In genomic region chr1:156608496-156608895, GRCm38 (mm10) we compare ENCODE assay signal across 33 mouse cellular contexts.
"Had no signal": no experiment of that assay in that cellular context is flagged by ENCODE, and none has a peak within 500 bp of the region (broad histone marks: within the 10 kb centered on the region; RNA-seq: fewer than 3 reads in every experiment).

No protein-coding gene starts in this region.

- DNase-seq: heart, postnatal 10 days; heart, postnatal 14 days; heart, postnatal 36 days; heart, postnatal 4 days; kidney, adult 11 months; kidney, adult 18-20 months; kidney, adult 2 months; kidney, adult 8-10 months; kidney, adult 9 months; kidney, postnatal 10 days; kidney, postnatal 14 days; kidney, postnatal 25 days; kidney, postnatal 36 days; kidney, postnatal 4 days; layer of hippocampus, adult 9-11 months; layer of hippocampus, postnatal 36 days had no signal

- H3K27ac ChIP-seq: heart, embryonic 10.5 days; heart, embryonic 13.5 days; heart, embryonic 15.5 days; hindbrain, embryonic 10.5 days; hindbrain, embryonic 12.5 days; hindbrain, embryonic 13.5 days; hindbrain, embryonic 14.5 days; hindbrain, embryonic 15.5 days; hindbrain, postnatal 0 days; kidney, embryonic 15.5 days; kidney, postnatal 0 days; layer of hippocampus, adult 2 months had no signal

- ATAC-seq: hindbrain, embryonic 16.5 days; hindbrain, postnatal 0 days; inflammation-experienced regulatory T-cells, adult 6 months; intestine, embryonic 16.5 days; intestine, postnatal 0 days had no signal

- H3K4me2 ChIP-seq: heart, embryonic 12.5 days; heart, embryonic 13.5 days; heart, embryonic 15.5 days; hindbrain, embryonic 12.5 days; hindbrain, embryonic 13.5 days; hindbrain, embryonic 14.5 days; hindbrain, embryonic 15.5 days; kidney, embryonic 15.5 days had no signal

- H3K9ac ChIP-seq: heart, embryonic 12.5 days; heart, embryonic 13.5 days; heart, embryonic 15.5 days; hindbrain, embryonic 12.5 days; hindbrain, embryonic 13.5 days; hindbrain, embryonic 14.5 days; hindbrain, embryonic 15.5 days; kidney, embryonic 15.5 days had no signal

- H3K27me3 ChIP-seq: heart, embryonic 12.5 days; heart, embryonic 13.5 days; heart, embryonic 15.5 days; hindbrain, embryonic 12.5 days; hindbrain, embryonic 13.5 days; hindbrain, embryonic 15.5 days; kidney, embryonic 15.5 days had no signal

- H3K36me3 ChIP-seq: heart, embryonic 12.5 days; heart, embryonic 13.5 days; heart, embryonic 15.5 days; hindbrain, embryonic 12.5 days; hindbrain, embryonic 13.5 days; hindbrain, embryonic 15.5 days; kidney, embryonic 15.5 days had no signal

- H3K4me3 ChIP-seq: heart, embryonic 10.5 days; heart, embryonic 12.5 days; heart, embryonic 13.5 days; heart, embryonic 15.5 days; hindbrain, embryonic 10.5 days; hindbrain, embryonic 12.5 days; hindbrain, embryonic 13.5 days; hindbrain, embryonic 15.5 days; kidney, embryonic 15.5 days; layer of hippocampus, adult 2 months had no signal

- H3K9me3 ChIP-seq: heart, embryonic 10.5 days; heart, embryonic 12.5 days; heart, embryonic 13.5 days; heart, embryonic 15.5 days; hindbrain, embryonic 10.5 days; hindbrain, embryonic 12.5 days; hindbrain, embryonic 13.5 days; hindbrain, embryonic 15.5 days; kidney, embryonic 15.5 days had no signal
